Mouse (Mus musculus): ENCODE data around the gene 9130213A22Rik. TPM values are rescaled to one million over a fixed set of nuclear protein-coding genes. Genes with fewer than 3 reads are reported as not detected.

The 9130213A22Rik gene
- total and polyA plus RNA-seq, 3 experiments: 0.25 to 1.4 (median 0.82) TPM

DNA sequence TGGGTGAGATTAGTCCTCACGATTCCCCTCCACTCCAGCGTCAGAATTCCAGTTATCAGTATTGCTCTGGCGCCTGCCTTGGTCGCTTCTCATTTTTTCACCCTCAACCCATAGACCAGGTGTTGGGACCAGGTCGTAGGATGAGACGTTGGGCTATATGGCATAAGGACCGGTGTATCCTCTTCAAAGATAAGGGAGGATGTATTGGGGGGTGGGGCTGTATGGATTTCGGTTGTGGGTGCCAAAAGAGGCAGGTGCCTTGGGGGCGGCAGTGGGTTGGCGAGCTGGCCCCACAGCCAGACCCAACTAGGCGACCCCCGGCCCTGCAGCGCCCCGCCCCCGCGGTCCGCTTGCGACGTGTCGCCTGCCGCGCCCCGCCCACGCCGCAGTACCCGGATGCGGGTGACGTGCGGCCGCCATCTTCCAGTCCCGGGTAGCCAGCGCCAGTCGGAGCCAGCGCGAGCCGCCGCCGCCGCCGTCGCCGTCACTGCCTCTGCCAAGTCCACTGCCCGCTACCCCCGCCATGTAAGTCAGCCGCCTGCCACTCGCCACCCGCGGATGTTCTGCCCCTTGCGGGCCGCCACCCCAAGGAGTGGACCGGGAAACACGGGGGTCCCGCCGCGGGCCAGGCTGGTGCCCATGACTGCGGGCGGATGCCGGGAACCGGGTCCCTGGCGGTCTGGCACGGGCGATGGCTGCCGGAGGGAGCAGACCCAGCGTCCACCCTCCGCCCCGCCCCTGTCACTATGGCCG, 34.1 kb downstream of the 9130213A22Rik start, which contains the start of gene Vamp2:
TSS of gene Vamp2 (plus strand) at position 388 of the 753 bp plus-strand sequence.
- ATAC-seq (ENCODE audit: extremely low read depth, insufficient number of reproducible peaks, low FRiP score, poor library complexity, severe bottlenecking) (no peak), DNase-seq (ENCODE audit: low spot score) (peak; percentile 64)
- Histone ChIP-seq H3K9me3 (replicated peaks) (no peaks in the 10 kb centered on the region), H3K4me3 (ENCODE audit: low read depth, low read length) (peak within 1 kb of the TSS; percentile 95), H3K36me3 (replicated peaks) (peaks cover 39% of the 10 kb centered on the region), H3K27me3 (ENCODE audit: insufficient read depth, low read length) (peaks cover 6% of the 10 kb centered on the region; the same call in 1 of the 2 replicates), H3K4me1 (ENCODE audit: insufficient read depth, low read depth, low read length) (peaks cover 59% of the 10 kb centered on the region)
- no peak for TF ChIP-seq TAL1 (conservative IDR thresholded peaks at IDR 0.05; ENCODE audit: low read depth, low read length)
- no peak for TF ChIP-seq POLR2AphosphoS5 (IDR thresholded peaks at IDR 0.05; ENCODE audit: insufficient replicate concordance, low read depth, low read length)
- no peak for TF ChIP-seq GATA2 (IDR thresholded peaks at IDR 0.05; ENCODE audit: borderline replicate concordance, low read depth, low read length)
- no peak for TF ChIP-seq GATA1 (IDR thresholded peaks at IDR 0.05; ENCODE audit: borderline replicate concordance, low read length)
- no peak for TF ChIP-seq CTCF (IDR thresholded peaks at IDR 0.05; ENCODE audit: low read depth, low read length)

DNA sequence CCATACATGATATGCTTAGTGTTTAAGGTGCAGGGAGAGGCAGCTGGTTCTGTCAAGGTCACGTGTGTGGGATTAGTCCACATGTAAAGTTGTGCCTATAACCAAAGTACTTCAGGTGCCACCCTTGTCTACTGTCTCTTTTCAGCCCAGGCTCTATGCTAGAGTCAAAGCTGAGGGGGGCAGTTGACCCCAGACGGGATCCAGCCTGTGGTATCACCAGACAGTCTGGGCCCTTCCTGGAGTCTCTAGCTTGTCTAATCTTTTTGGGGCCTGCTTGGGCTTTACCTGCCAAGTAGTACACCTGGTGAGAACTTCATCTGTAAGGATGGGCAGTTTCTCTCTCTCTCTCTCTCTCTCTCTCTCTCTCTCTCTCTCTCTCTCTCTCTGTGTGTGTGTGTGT, 34.8 kb downstream of the 9130213A22Rik start:
- Histone ChIP-seq H3K36me3 (replicated peaks) (peaks cover 35% of the 10 kb centered on the region), H3K4me1 (ENCODE audit: insufficient read depth, low read depth, low read length) (peaks cover 55% of the 10 kb centered on the region), H3K4me3 (ENCODE audit: low read depth, low read length) (peak overlapping the region; percentile 95; the same call in 1 of the 2 replicates), H3K27me3 (ENCODE audit: insufficient read depth, low read length) (peaks cover 6% of the 10 kb centered on the region; the same call in 1 of the 2 replicates), H3K9me3 (replicated peaks) (no peaks in the 10 kb centered on the region)
- TF ChIP-seq CTCF (IDR thresholded peaks at IDR 0.05; ENCODE audit: low read depth, low read length): no peak
- no peak for TF ChIP-seq GATA2 (IDR thresholded peaks at IDR 0.05; ENCODE audit: borderline replicate concordance, low read depth, low read length)
- TF ChIP-seq POLR2AphosphoS5 (IDR thresholded peaks at IDR 0.05; ENCODE audit: insufficient replicate concordance, low read depth, low read length): no peak
- no peak for TF ChIP-seq TAL1 (conservative IDR thresholded peaks at IDR 0.05; ENCODE audit: low read depth, low read length)
- no peak for TF ChIP-seq GATA1 (IDR thresholded peaks at IDR 0.05; ENCODE audit: borderline replicate concordance, low read length)
- no peak for DNase-seq (ENCODE audit: low spot score)
- ATAC-seq (ENCODE audit: extremely low read depth, insufficient number of reproducible peaks, low FRiP score, poor library complexity, severe bottlenecking): no peak

DNA sequence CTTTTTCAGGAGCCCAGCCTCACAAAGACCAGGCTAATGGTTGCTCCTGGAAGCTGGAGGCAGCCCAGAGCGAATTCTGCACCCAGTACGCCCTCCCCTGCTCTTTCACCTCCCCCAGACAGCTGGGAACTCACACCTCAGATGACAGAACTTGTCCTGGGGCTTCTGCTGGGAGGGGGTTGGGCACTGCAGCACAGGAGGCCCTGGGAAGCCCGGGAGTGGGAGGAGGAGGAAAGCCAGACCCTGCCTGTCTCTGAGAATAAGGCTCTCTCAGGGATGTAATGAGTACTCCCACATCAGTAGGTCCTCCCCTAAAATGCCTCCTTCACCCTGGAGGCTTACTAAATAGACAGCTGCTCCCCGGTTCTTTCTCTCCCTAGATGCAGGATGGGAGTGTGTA, 35.3 kb downstream of the 9130213A22Rik start:
- no peaks in the 10 kb centered on the region for H3K9me3 ChIP-seq (replicated peaks)
- no peak overlapping the region for H3K4me3 ChIP-seq (ENCODE audit: low read depth, low read length)
- no peak for TF ChIP-seq GATA2 (IDR thresholded peaks at IDR 0.05; ENCODE audit: borderline replicate concordance, low read depth, low read length)
- peaks cover 6% of the 10 kb centered on the region; the same call in 1 of the 2 replicates for H3K27me3 ChIP-seq (ENCODE audit: insufficient read depth, low read length)
- DNase-seq (ENCODE audit: low spot score) (no peak), ATAC-seq (ENCODE audit: extremely low read depth, insufficient number of reproducible peaks, low FRiP score, poor library complexity, severe bottlenecking) (no peak)
- H3K4me1 ChIP-seq (ENCODE audit: insufficient read depth, low read depth, low read length): peaks cover 52% of the 10 kb centered on the region
- H3K36me3 ChIP-seq (replicated peaks): peaks cover 30% of the 10 kb centered on the region

DNA sequence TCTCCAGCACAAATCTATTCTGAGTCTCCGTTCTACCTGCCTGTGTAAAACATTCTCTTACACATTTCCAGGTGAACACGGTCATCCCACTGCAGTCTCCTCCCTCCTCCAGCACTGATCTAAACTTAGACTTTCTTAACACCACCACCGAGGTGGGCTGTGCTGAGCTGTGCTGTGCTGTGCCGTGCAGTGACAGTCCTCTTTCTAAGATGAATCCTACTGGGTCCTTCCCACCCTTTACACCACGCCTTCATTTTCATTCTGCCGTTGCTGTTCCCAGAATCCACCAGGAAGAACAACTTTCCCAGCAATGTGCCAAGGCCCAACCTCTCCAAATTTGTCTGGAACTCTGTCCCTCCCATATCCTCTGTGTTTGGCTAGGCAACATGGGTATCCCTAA, 36.0 kb downstream of the 9130213A22Rik start:
- no peak for DNase-seq (ENCODE audit: low spot score)
- ATAC-seq (ENCODE audit: extremely low read depth, insufficient number of reproducible peaks, low FRiP score, poor library complexity, severe bottlenecking): no peak
- TF ChIP-seq POLR2AphosphoS5 (IDR thresholded peaks at IDR 0.05; ENCODE audit: insufficient replicate concordance, low read depth, low read length) (no peak), GATA2 (IDR thresholded peaks at IDR 0.05; ENCODE audit: borderline replicate concordance, low read depth, low read length) (no peak), TAL1 (conservative IDR thresholded peaks at IDR 0.05; ENCODE audit: low read depth, low read length) (no peak), CTCF (IDR thresholded peaks at IDR 0.05; ENCODE audit: low read depth, low read length) (no peak), GATA1 (IDR thresholded peaks at IDR 0.05; ENCODE audit: borderline replicate concordance, low read length) (no peak)

DNA sequence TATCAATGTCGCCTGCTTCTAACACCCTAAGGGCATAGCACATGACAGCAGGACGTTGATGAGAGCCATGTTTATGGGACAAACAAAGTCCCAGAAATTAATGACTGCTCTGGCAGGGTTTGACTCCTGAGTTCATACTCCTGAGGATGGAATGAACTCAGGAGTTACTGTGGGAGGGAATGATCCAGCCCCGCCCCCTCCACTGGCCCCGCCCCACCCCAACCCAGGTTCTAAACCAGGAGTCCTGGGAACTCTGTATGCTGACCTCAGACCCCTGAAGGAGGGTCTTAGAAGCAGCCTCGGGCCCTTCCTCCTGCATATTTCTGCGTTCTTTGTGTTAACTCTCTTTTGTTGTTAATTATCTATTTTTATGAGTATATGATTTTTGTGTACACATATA, 36.8 kb downstream of the 9130213A22Rik start:
- TF ChIP-seq POLR2AphosphoS5 (IDR thresholded peaks at IDR 0.05; ENCODE audit: insufficient replicate concordance, low read depth, low read length) (no peak), GATA2 (IDR thresholded peaks at IDR 0.05; ENCODE audit: borderline replicate concordance, low read depth, low read length) (no peak), TAL1 (conservative IDR thresholded peaks at IDR 0.05; ENCODE audit: low read depth, low read length) (no peak), GATA1 (IDR thresholded peaks at IDR 0.05; ENCODE audit: borderline replicate concordance, low read length) (no peak), CTCF (IDR thresholded peaks at IDR 0.05; ENCODE audit: low read depth, low read length) (no peak)
- Histone ChIP-seq H3K4me1 (ENCODE audit: insufficient read depth, low read depth, low read length) (peaks cover 41% of the 10 kb centered on the region), H3K36me3 (replicated peaks) (peaks cover 15% of the 10 kb centered on the region), H3K27me3 (ENCODE audit: insufficient read depth, low read length) (peaks cover 13% of the 10 kb centered on the region), H3K4me3 (ENCODE audit: low read depth, low read length) (no peak overlapping the region), H3K9me3 (replicated peaks) (no peaks in the 10 kb centered on the region)
- DNase-seq (ENCODE audit: low spot score): no peak
- ATAC-seq (ENCODE audit: extremely low read depth, insufficient number of reproducible peaks, low FRiP score, poor library complexity, severe bottlenecking): no peak

More for the DNA sequence above, 36.0 kb downstream of the 9130213A22Rik start:
- H3K9me3 ChIP-seq (replicated peaks): no peaks in the 10 kb centered on the region
- no peak overlapping the region for H3K4me3 ChIP-seq (ENCODE audit: low read depth, low read length)
- H3K4me1 ChIP-seq (ENCODE audit: insufficient read depth, low read depth, low read length): peaks cover 46% of the 10 kb centered on the region
- peaks cover 23% of the 10 kb centered on the region for H3K36me3 ChIP-seq (replicated peaks)
- peaks cover 11% of the 10 kb centered on the region for H3K27me3 ChIP-seq (ENCODE audit: insufficient read depth, low read length)

DNA sequence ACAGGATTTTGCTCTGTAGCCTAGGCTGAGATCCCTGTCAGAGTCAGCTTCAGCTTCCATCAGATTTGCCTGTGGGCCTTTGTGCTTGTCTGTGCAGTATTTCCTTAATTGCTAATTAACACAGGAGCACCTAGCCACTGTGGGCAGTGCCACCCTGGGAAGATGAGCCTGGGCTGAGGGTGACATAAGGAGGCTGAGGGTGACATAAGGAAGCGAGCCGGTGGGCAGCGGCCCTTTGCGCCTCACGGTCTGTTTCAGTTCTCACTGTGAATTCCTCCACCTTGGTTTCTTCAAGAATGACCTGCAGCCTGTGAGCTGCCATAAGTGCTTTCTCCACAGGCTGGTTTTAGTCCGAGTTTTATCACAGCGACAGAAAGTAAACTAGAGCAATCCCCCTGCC, 40.8 kb downstream of the 9130213A22Rik start:
- no peak for TF ChIP-seq GATA2 (IDR thresholded peaks at IDR 0.05; ENCODE audit: borderline replicate concordance, low read depth, low read length)
- H3K9me3 ChIP-seq (replicated peaks): no peaks in the 10 kb centered on the region
- peaks cover 28% of the 10 kb centered on the region for H3K4me1 ChIP-seq (ENCODE audit: insufficient read depth, low read depth, low read length)
- peaks cover 17% of the 10 kb centered on the region for H3K27me3 ChIP-seq (ENCODE audit: insufficient read depth, low read length)
- no peak for DNase-seq (ENCODE audit: low spot score)
- ATAC-seq (ENCODE audit: extremely low read depth, insufficient number of reproducible peaks, low FRiP score, poor library complexity, severe bottlenecking): no peak
- H3K4me3 ChIP-seq (ENCODE audit: low read depth, low read length): no peak overlapping the region
- no peaks in the 10 kb centered on the region for H3K36me3 ChIP-seq (replicated peaks)
